ENCODE assay signal across 13 mouse cellular contexts in genomic region chr1:59608920-59609319, GRCm38 (mm10).
DNase-seq lines count a peak whose midpoint lies in the region; ATAC-seq and TF ChIP-seq lines count a peak whose summit lies in the region.
"Had no signal": no experiment of that assay in that cellular context is flagged by ENCODE, and none has a peak within 500 bp of the region (broad histone marks: within the 10 kb centered on the region; RNA-seq: fewer than 3 reads in every experiment).

No protein-coding gene starts in this region.

- no peaks in the 10 kb centered on the region for H3K4me1 ChIP-seq in lung, postnatal 0 days (ENCODE audit: insufficient read depth, low read depth, low read length)
- H3K4me1 ChIP-seq in G1E (ENCODE audit: insufficient read depth, low read depth, low read length), result peaks cover 26% of the 10 kb centered on the region
- H3K4me1 ChIP-seq: limb, embryonic 13.5 days had no signal

- no peaks in the 10 kb centered on the region for H3K9me3 ChIP-seq in lung, postnatal 0 days (ENCODE audit: low read length)
- H3K9me3 ChIP-seq in G1E (replicated peaks), result no peaks in the 10 kb centered on the region; the same call in 1 of the 2 replicates
- H3K9me3 ChIP-seq: limb, embryonic 13.5 days had no signal

- no peak overlapping the region for H3K4me3 ChIP-seq in lung, postnatal 0 days (ENCODE audit: low read depth, low read length)
- no peak overlapping the region for H3K4me3 ChIP-seq in G1E (ENCODE audit: low read depth, low read length)
- H3K4me3 ChIP-seq: limb, embryonic 13.5 days had no signal

- peak; percentile 13; the same call in 1 of the 2 replicates for TF ChIP-seq CTCF in lung, postnatal 0 days (IDR thresholded peaks at IDR 0.05)
- no peak for TF ChIP-seq CTCF in G1E (IDR thresholded peaks at IDR 0.05; ENCODE audit: low read depth, low read length)

- H3K36me3 ChIP-seq in lung, postnatal 0 days (ENCODE audit: insufficient read depth, low read length), result no peaks in the 10 kb centered on the region
- no peaks in the 10 kb centered on the region for H3K36me3 ChIP-seq in G1E (replicated peaks)
- H3K36me3 ChIP-seq: limb, embryonic 13.5 days had no signal

- TF ChIP-seq EP300 in lung, postnatal 0 days (IDR thresholded peaks at IDR 0.05), result no peak

- no peak overlapping the region for H3K4me2 ChIP-seq in lung, postnatal 0 days (replicated peaks; ENCODE audit: low read depth, low read length)
- H3K4me2 ChIP-seq: limb, embryonic 13.5 days had no signal

- H3K27ac ChIP-seq in lung, postnatal 0 days (ENCODE audit: low read length), result no peak overlapping the region
- H3K27ac ChIP-seq: limb, embryonic 13.5 days had no signal

- no peak for ATAC-seq in lung, postnatal 0 days
- peak; percentile 67; the same call in 1 of the 2 replicates for ATAC-seq in G1E (ENCODE audit: extremely low read depth, insufficient number of reproducible peaks, low FRiP score, poor library complexity, severe bottlenecking)
- peak; percentile 36 for ATAC-seq in granulocyte monocyte progenitor cell, adult 5-6 weeks (replicated peaks; ENCODE audit: poor library complexity, severe bottlenecking)

- DNase-seq in lung, postnatal 0 days (ENCODE audit: low spot score), result no peak
- no peak for DNase-seq in lung, postnatal 10 days
- DNase-seq in G1E (ENCODE audit: low spot score), result peak; percentile 64
- peak; percentile 71 for DNase-seq in thymus, postnatal 25 days
- DNase-seq in left cerebral cortex, adult 8-10 months (ENCODE audit: low spot score in 2 of 2), result no peak
- DNase-seq in heart, adult 9 months (ENCODE audit: low spot score in 2 of 2), result no peak
- no peak for DNase-seq in cerebellum, adult 8-10 months
- DNase-seq: cerebellum, adult 11-12 months; heart, postnatal 10 days; lung, postnatal 4 days; right cerebral cortex, postnatal 14 days had no signal

- no peaks in the 10 kb centered on the region for H3K27me3 ChIP-seq in lung, postnatal 0 days (replicated peaks; ENCODE audit: insufficient read depth, low read length)
- H3K27me3 ChIP-seq in G1E (ENCODE audit: insufficient read depth, low read length), result peaks cover 9% of the 10 kb centered on the region
- H3K27me3 ChIP-seq: limb, embryonic 13.5 days had no signal

- WGBS in lung, postnatal 0 days, result 77% methylated on average over 5 of the region's 5 CpGs

- no peak overlapping the region for H3K9ac ChIP-seq in lung, postnatal 0 days (replicated peaks; ENCODE audit: low read depth)
- H3K9ac ChIP-seq: limb, embryonic 13.5 days had no signal

Comparison
In these comparisons a context has a peak if more than half of its experiments do, and no peak if none do; other contexts are left out.
1. DNase-seq: peak in G1E (single experiment) and thymus, postnatal 25 days (single experiment); none in lung, postnatal 0 days (single experiment), lung, postnatal 10 days (single experiment), left cerebral cortex, adult 8-10 months (0 of 2), heart, adult 9 months (0 of 2) and cerebellum, adult 8-10 months (single experiment).